Mouse (Mus musculus): ENCODE measurements around the gene Iars2.

DNA sequence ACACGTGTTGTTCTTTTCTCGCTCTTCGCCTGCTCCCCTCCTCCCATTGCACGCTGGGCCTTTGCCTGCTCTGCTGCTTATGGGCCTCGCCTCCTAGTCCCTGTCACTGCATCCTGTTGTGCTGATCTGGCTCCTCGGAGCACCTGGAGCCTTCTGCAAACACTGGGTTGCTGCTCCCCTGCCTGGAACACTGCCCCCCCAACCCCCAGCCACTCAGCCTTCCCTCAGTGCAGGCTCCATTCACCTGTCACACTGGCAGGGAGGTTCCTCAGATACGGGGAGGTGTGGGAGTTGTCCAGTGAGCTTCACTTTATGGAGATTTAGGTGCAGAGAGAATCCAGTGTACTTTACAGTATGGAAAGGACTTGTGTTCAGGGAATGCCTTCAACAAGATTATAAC, 83.7 kb downstream of the Iars2 start:
- TF ChIP-seq CTCF (IDR thresholded peaks at IDR 0.05; ENCODE audit: insufficient read depth, low read length) (no peak), POLR2A (IDR thresholded peaks at IDR 0.05; ENCODE audit: borderline replicate concordance, extremely low read depth, low read depth, low read length) (no peak)

Measured in lung, adult 2 months (tissue).